Mouse (Mus musculus) heart, embryonic 16.5 days (tissue): ENCODE data around the gene Suz12. TPM values are rescaled to one million over a fixed set of nuclear protein-coding genes. Genes with fewer than 3 reads are reported as not detected.

ENCODE experiments used
- ATAC-seq: fragments of 200-750 bp; cut with Nextera tagmentation; replicated peaks from 2 replicates; pipeline ENCODE4 v1.8.0; 2017; ENCODE audit warnings: moderate number of reproducible peaks; ENCODE audit not compliant: insufficient read depth, low FRiP score; ENCODE audit errors: extremely low read depth
- H3K27ac ChIP-seq: fragments of 300-500 bp; sonication (generic); 2 replicates; pipeline ENCODE4 v1.5.1; 2014; ENCODE audit warnings: mild to moderate bottlenecking, low read length, control low read depth, moderate library complexity
- H3K27me3 ChIP-seq: fragments of 300-500 bp; sonication (generic); 2 replicates; pipeline ENCODE4 v1.6.1; 2014; ENCODE audit warnings: low read length, mixed read lengths; ENCODE audit not compliant: control insufficient read depth, insufficient read depth
- H3K36me3 ChIP-seq: fragments of 300-500 bp; sonication (generic); 2 replicates; pipeline ENCODE4 v1.6.1; 2014; ENCODE audit not compliant: control insufficient read depth, insufficient read depth
- H3K4me1 ChIP-seq: fragments of 300-500 bp; sonication (generic); 2 replicates; pipeline ENCODE4 v1.6.1; 2014; ENCODE audit warnings: low read length, mixed read lengths; ENCODE audit not compliant: control insufficient read depth, insufficient read depth
- H3K4me2 ChIP-seq: fragments of 300-500 bp; sonication (generic); 2 replicates; pipeline ENCODE4 v1.6.1; 2014; ENCODE audit warnings: low read depth, mild to moderate bottlenecking, control low read depth, low read length
- H3K4me3 ChIP-seq: fragments of 300-500 bp; sonication (generic); 2 replicates; pipeline ENCODE4 v1.5.1; 2014; ENCODE audit warnings: mild to moderate bottlenecking, control low read depth, low read length
- H3K9ac ChIP-seq: fragments of 300-500 bp; sonication (generic); 2 replicates; pipeline ENCODE4 v1.6.1; 2014; ENCODE audit warnings: low read length, control low read depth
- H3K9me3 ChIP-seq: fragments of 300-500 bp; sonication (generic); replicated peaks from 2 replicates; pipeline ENCODE4 v1.6.1; 2016; ENCODE audit warnings: low read length; ENCODE audit not compliant: control insufficient read depth
- WGBS: fragments of 180-500 bp; shearing (Covaris S2); extraction: QIAGEN DNeasy Blood & Tissue Kit; methylation state at CpG from one replicate; pipeline ENCODE4 v1.1.7; 2014; 5-methylcytosine and 5-hydroxymethylcytosine counted together
- polyA plus RNA-seq: library from polyadenylated mRNA; unstranded; fragments of >200 nt; fragmentation: Nextera tagmentation; extraction: Ambion mirVana; gene quantifications from 2 replicates; pipeline ENCODE4 v1.2.1, GENCODE M21; 2015

The Suz12 gene
- polyA plus RNA-seq, 1 experiment from 2014 or later, result 13.9 TPM

- Histone ChIP-seq H3K27me3 (no peaks in the 10 kb centered on the region), H3K4me1 (no peaks in the 10 kb centered on the region), H3K4me3 (no peak overlapping the region), H3K9me3 (no peaks in the 10 kb centered on the region), H3K4me2 (no peak overlapping the region), H3K27ac (no peak overlapping the region), H3K9ac (no peak overlapping the region), H3K36me3 (peaks cover 39% of the 10 kb centered on the region)
- ATAC-seq, result no peak
- 90% methylated on average over 1 of the region's 1 CpGs for WGBS
Observed at GRCm38 (mm10) chr11:80019792-80020191, 26.9 kb downstream of the Suz12 start.

GRCm38 (mm10) chr11:80021306-80021705 is 28.4 kb downstream of the Suz12 start:
- no peak for ATAC-seq
- no peak overlapping the region for H3K4me2 ChIP-seq
- H3K9me3 ChIP-seq, result no peaks in the 10 kb centered on the region
- no peak overlapping the region for H3K27ac ChIP-seq
- no peak overlapping the region for H3K9ac ChIP-seq
- WGBS, result 87% methylated on average over 4 of the region's 4 CpGs
- peaks cover 44% of the 10 kb centered on the region for H3K36me3 ChIP-seq
- no peaks in the 10 kb centered on the region for H3K27me3 ChIP-seq
- H3K4me1 ChIP-seq, result no peaks in the 10 kb centered on the region
- no peak overlapping the region for H3K4me3 ChIP-seq

GRCm38 (mm10) chr11:80037495-80037894 is 44.6 kb downstream of the Suz12 start:
- ATAC-seq, result no peak
- peaks cover 15% of the 10 kb centered on the region for H3K36me3 ChIP-seq
- no peak overlapping the region for H3K27ac ChIP-seq
- no peaks in the 10 kb centered on the region for H3K9me3 ChIP-seq
- H3K4me3 ChIP-seq, result no peak overlapping the region
- H3K4me1 ChIP-seq, result no peaks in the 10 kb centered on the region
- H3K27me3 ChIP-seq, result no peaks in the 10 kb centered on the region
- H3K9ac ChIP-seq, result no peak overlapping the region
- WGBS, result 74% methylated on average over 8 of the region's 8 CpGs
- H3K4me2 ChIP-seq, result no peak overlapping the region

GRCm38 (mm10) chr11:80042615-80043418 is 49.9 kb downstream of the Suz12 start:
- 60% methylated on average over 10 of the region's 10 CpGs for WGBS
- ATAC-seq, result no peak
- H3K27ac ChIP-seq, result no peak overlapping the region

DNA sequence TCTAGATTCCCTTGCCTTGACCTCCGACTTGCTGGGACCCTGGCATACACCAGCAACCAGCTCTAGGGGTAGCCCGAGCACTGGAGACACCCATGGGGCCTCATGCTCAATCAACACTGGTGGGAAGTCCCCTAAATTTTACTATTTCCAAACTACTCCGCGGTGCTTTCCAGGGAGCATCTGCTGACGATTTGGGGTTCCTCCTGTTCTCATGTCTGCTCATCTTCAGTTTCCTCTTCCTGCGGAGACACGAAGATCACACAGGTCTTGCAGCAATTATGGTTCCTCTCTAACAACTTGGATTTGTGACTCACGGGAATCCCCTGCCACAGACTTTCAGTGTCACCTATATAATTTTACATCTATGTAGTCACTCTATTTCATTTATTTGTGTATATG is 50.5 kb downstream of the Suz12 start:
- no peak overlapping the region for H3K4me2 ChIP-seq
- WGBS, result 87% methylated on average over 8 of the region's 8 CpGs
- H3K4me3 ChIP-seq, result no peak overlapping the region
- H3K9ac ChIP-seq, result no peak overlapping the region
- H3K27me3 ChIP-seq, result no peaks in the 10 kb centered on the region
- H3K36me3 ChIP-seq, result peaks cover 5% of the 10 kb centered on the region; the same call in 1 of the 2 replicates
- no peaks in the 10 kb centered on the region for H3K9me3 ChIP-seq
- ATAC-seq, result no peak
- no peaks in the 10 kb centered on the region for H3K4me1 ChIP-seq
- no peak overlapping the region for H3K27ac ChIP-seq

More at GRCm38 (mm10) chr11:80042615-80043418, 49.9 kb downstream of the Suz12 start:
- H3K4me2 ChIP-seq, result no peak overlapping the region
- no peaks in the 10 kb centered on the region for H3K9me3 ChIP-seq
- no peaks in the 10 kb centered on the region for H3K4me1 ChIP-seq
- H3K36me3 ChIP-seq, result peaks cover 3% of the 10 kb centered on the region; the same call in 1 of the 2 replicates
- no peak overlapping the region for H3K9ac ChIP-seq
- no peaks in the 10 kb centered on the region for H3K27me3 ChIP-seq
- H3K4me3 ChIP-seq, result no peak overlapping the region

DNA sequence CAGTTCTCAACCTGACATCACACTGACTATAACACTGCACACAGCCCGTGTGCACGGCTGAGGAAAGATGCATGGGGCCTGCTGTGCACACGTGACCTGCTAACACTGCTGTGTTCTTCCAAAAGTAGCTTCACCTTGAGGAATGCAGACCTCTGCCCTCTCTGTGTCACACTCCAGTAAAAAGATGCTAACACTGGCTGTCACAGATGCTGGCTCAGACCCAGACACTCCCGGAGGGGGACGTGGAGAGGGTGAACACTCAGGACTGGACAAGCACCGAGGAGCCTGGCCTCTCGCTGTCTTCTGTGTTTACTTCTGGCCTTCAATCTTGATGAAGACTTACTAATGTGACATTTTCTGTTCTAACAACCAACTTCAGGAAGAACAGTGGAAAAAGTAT is 54.0 kb downstream of the Suz12 start:
- no peak; the same call in 1 of the 2 replicates for ATAC-seq
- H3K9ac ChIP-seq, result no peak overlapping the region
- no peaks in the 10 kb centered on the region for H3K9me3 ChIP-seq
- H3K4me3 ChIP-seq, result no peak overlapping the region
- H3K36me3 ChIP-seq, result peaks cover 5% of the 10 kb centered on the region; the same call in 1 of the 2 replicates
- H3K27me3 ChIP-seq, result no peaks in the 10 kb centered on the region
- H3K27ac ChIP-seq, result peak overlapping the region; percentile 52
- peaks cover 14% of the 10 kb centered on the region for H3K4me1 ChIP-seq
- WGBS, result 48% methylated on average over 7 of the region's 7 CpGs
- no peak overlapping the region for H3K4me2 ChIP-seq

GRCm38 (mm10) chr11:80050088-80050487 is 57.2 kb downstream of the Suz12 start:
- WGBS, result 21% methylated on average over 2 of the region's 2 CpGs

GRCm38 (mm10) chr11:80052456-80052855 is 59.5 kb downstream of the Suz12 start:
- no peak for ATAC-seq
- peaks cover 20% of the 10 kb centered on the region; the same call in 1 of the 2 replicates for H3K36me3 ChIP-seq
- H3K27ac ChIP-seq, result no peak overlapping the region
- no peaks in the 10 kb centered on the region for H3K27me3 ChIP-seq
- no peak overlapping the region for H3K9ac ChIP-seq
- no peak overlapping the region for H3K4me3 ChIP-seq
- peaks cover 32% of the 10 kb centered on the region for H3K4me1 ChIP-seq
- no peaks in the 10 kb centered on the region for H3K9me3 ChIP-seq
- no peak overlapping the region for H3K4me2 ChIP-seq
- 84% methylated on average over 7 of the region's 7 CpGs for WGBS

More at GRCm38 (mm10) chr11:80050088-80050487, 57.2 kb downstream of the Suz12 start:
- Histone ChIP-seq H3K4me3 (no peak overlapping the region), H3K27me3 (no peaks in the 10 kb centered on the region), H3K9me3 (no peaks in the 10 kb centered on the region), H3K9ac (peak overlapping the region; percentile 13; the same call in 1 of the 2 replicates), H3K4me1 (peaks cover 25% of the 10 kb centered on the region), H3K27ac (peak overlapping the region; percentile 87), H3K4me2 (0 out of 2 replicates have a peak overlapping the region, but pooled peaks have one; percentile 25), H3K36me3 (peaks cover 7% of the 10 kb centered on the region; the same call in 1 of the 2 replicates)
- ATAC-seq, result peak; percentile 93

GRCm38 (mm10) chr11:80053171-80053570 is 60.3 kb downstream of the Suz12 start:
- H3K4me1 ChIP-seq, result peaks cover 32% of the 10 kb centered on the region
- H3K27me3 ChIP-seq, result no peaks in the 10 kb centered on the region
- no peak overlapping the region for H3K4me3 ChIP-seq
- no peak overlapping the region for H3K9ac ChIP-seq
- peaks cover 23% of the 10 kb centered on the region; the same call in 1 of the 2 replicates for H3K36me3 ChIP-seq
- no peaks in the 10 kb centered on the region for H3K9me3 ChIP-seq
- ATAC-seq, result no peak
- WGBS, result 72% methylated on average over 5 of the region's 5 CpGs
- H3K27ac ChIP-seq, result no peak overlapping the region; the same call in 1 of the 2 replicates
- no peak overlapping the region for H3K4me2 ChIP-seq
